Mouse (Mus musculus) cerebellum, adult 2 months (tissue): ENCODE data around the gene Myo3b.

ENCODE experiments used
- CTCF ChIP-seq: fragments of 200-500 bp; IDR thresholded peaks from 2 replicates; pipeline ENCODE4 v1.5.1; 2011; ENCODE audit warnings: low read depth, mild to moderate bottlenecking, control low read depth, low read length, moderate library complexity, borderline replicate concordance; ENCODE audit not compliant: insufficient read depth
- POLR2A ChIP-seq: fragments of 200-500 bp; IDR thresholded peaks from 2 replicates; pipeline ENCODE4 v1.6.1; 2011; ENCODE audit warnings: low read length, control low read depth, borderline replicate concordance; ENCODE audit not compliant: insufficient read depth

DNA sequence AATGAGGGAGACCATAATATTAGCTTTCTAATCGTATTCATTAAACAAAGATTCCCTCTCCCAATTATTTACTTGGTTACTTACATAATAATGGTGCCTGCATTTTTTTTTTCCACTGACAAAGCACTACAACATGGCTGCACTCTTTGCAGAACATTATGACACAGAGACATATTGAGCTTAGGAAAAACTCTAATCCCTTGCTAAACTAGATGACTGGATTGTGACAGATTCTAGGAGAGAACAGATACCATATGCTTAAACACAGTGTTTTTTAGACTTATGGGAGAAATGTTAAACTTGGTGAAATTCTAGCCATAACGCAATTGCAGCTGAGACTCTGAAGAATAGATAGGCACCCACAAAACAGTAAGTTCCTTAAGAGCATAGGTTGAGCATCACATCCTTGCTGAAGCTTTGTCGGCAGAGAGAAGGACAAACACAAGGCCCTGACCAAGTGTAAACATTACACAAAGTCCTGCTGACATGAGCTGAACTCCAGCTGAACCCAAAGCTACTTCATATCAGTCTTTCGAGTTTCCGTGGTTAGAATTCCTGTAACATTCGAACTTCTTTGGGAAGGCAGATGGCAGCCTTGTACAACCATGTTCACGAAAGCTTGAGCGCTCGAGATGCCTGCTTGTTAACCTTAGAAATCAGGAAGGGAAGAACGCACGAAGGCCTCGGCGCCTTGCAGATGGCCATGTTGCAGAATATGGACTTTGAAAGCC, 382.4 kb downstream of the Myo3b start:
- TF ChIP-seq POLR2A (no peak), CTCF (no peak)
